Mouse (Mus musculus) erythroblast, embryonic 14.5 days (primary cell): ENCODE data around the gene Scaf1. TPM values are rescaled to one million over a fixed set of nuclear protein-coding genes. Genes with fewer than 3 reads are reported as not detected.

Experiments used
- H3K27me3 ChIP-seq: 2 replicates; pipeline ENCODE4 v1.6.1; 2012; ENCODE audit warnings: inconsistent platforms; ENCODE audit not compliant: control insufficient read depth
- H3K36me3 ChIP-seq: 2 replicates; pipeline ENCODE4 v1.6.1; 2012; ENCODE audit warnings: mild to moderate bottlenecking, inconsistent platforms; ENCODE audit not compliant: control insufficient read depth
- H3K4me1 ChIP-seq: 2 replicates; pipeline ENCODE4 v1.6.1; 2012; ENCODE audit warnings: inconsistent platforms; ENCODE audit not compliant: control insufficient read depth
- H3K4me3 ChIP-seq: replicated peaks from 2 replicates; pipeline ENCODE3; 2012; ENCODE audit warnings: moderate library complexity, mild to moderate bottlenecking, inconsistent platforms
- H3K9me3 ChIP-seq: 2 replicates; pipeline ENCODE4 v1.6.1; 2012; ENCODE audit warnings: low read length, inconsistent platforms, mixed read lengths; ENCODE audit not compliant: control insufficient read depth
- GATA1 ChIP-seq: IDR thresholded peaks from 2 replicates; pipeline ENCODE4 v1.6.1; 2012; ENCODE audit warnings: low read length, inconsistent platforms, mixed read lengths
- TAL1 ChIP-seq: IDR thresholded peaks from 3 replicates; pipeline ENCODE4 v1.6.1; 2012; ENCODE audit warnings: low read length, inconsistent platforms, mixed read lengths
- polyA plus RNA-seq: library from polyadenylated mRNA; stranded (reverse); fragments of >175 nt; gene quantifications from 2 replicates; pipeline ENCODE4 v1.2.3, GENCODE M21; 2012

The Scaf1 gene
- polyA plus RNA-seq, 1 experiment: 29.6 TPM

DNA sequence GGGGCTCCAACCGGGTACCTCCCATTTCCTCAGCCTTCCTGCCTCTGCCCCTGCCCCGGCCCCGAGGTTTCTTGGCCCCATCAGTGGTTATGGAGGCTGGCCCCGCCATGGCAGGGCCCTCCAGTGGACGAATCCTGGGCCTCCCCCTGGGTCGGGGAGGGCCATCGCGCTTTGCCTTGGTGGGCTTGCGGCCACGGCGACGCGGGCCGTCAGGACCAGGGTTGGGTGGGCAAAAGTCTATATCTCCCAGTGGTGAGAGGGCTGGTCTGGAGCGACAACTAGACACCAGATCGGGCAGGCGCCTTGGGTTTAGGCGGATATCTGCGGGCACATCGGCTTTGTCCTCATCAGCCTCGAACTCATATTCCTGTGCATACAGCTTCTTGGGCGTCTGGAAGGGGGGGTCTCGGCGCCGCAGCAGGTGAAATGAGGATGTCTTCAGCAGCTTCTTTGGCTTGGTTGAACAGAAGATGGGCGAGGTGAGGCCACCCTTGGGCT is 30.7 kb upstream of the Scaf1 start:
- Histone ChIP-seq H3K4me3 (no peak overlapping the region), H3K27me3 (no peaks in the 10 kb centered on the region), H3K4me1 (peaks cover 13% of the 10 kb centered on the region), H3K36me3 (peaks cover 79% of the 10 kb centered on the region), H3K9me3 (no peaks in the 10 kb centered on the region)
- TF ChIP-seq TAL1 (no peak), GATA1 (no peak)

DNA sequence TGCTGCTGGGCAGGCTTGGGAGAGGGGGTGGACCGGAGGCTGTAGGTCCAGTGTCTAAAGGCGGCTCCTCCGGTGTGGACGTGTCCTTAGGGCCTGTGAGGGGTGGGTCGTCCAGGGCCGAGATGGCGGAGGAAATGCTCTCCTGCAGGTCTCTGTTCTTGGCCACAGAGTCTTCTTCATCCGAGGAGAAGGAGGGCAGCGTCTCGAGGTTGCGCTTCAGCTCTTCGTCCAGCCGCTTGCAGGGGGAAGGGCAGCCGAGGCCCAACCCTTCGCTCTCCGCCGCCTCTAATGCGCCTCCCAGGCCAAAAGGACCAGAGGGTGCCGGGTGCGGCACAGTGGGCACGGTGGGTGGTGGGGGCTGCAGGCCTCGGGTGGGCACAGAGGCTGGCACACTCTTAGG is 29.6 kb upstream of the Scaf1 start:
- Histone ChIP-seq H3K4me1 (peaks cover under 1% of the 10 kb centered on the region), H3K4me3 (no peak overlapping the region), H3K9me3 (no peaks in the 10 kb centered on the region), H3K36me3 (peaks cover 90% of the 10 kb centered on the region), H3K27me3 (no peaks in the 10 kb centered on the region)
- TF ChIP-seq TAL1 (no peak), GATA1 (no peak)

DNA sequence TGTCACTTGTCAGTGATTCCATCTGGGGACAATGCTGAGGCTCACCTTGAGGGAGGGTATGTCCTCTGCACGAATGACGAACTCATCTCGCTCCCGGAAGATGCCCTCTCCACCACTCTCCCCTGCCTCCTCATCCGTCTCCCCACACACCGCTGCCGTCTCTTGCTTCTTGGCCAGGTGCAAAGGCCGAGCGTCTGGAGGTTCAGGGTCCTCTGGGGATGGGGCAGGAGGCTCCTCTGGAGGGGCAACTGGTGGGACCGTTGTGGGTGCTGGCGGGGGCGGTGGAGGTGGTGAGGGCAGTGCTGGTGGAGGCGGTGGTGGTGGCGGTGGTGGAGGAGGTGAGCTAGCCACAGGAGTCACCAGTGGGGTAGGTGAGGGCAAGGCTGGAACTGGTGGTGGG is 27.1 kb upstream of the Scaf1 start:
- Histone ChIP-seq H3K4me1 (no peaks in the 10 kb centered on the region), H3K9me3 (no peaks in the 10 kb centered on the region), H3K36me3 (peaks cover 87% of the 10 kb centered on the region), H3K4me3 (no peak overlapping the region), H3K27me3 (no peaks in the 10 kb centered on the region)
- TF ChIP-seq GATA1 (no peak), TAL1 (no peak)

GRCm38 (mm10) chr7:45040851-45041250 is 24.7 kb upstream of the Scaf1 start:
- Histone ChIP-seq H3K4me3 (no peak overlapping the region), H3K27me3 (no peaks in the 10 kb centered on the region), H3K4me1 (peaks cover 2% of the 10 kb centered on the region), H3K9me3 (no peaks in the 10 kb centered on the region), H3K36me3 (peaks cover 79% of the 10 kb centered on the region)
- TF ChIP-seq GATA1 (no peak), TAL1 (no peak)

GRCm38 (mm10) chr7:45038411-45038810 is 22.2 kb upstream of the Scaf1 start:
- H3K4me1 ChIP-seq: peaks cover 2% of the 10 kb centered on the region
- TF ChIP-seq TAL1 (no peak), GATA1 (no peak)
- H3K4me3 ChIP-seq: no peak overlapping the region
- no peaks in the 10 kb centered on the region for H3K9me3 ChIP-seq
- H3K27me3 ChIP-seq: no peaks in the 10 kb centered on the region
- peaks cover 85% of the 10 kb centered on the region for H3K36me3 ChIP-seq

DNA sequence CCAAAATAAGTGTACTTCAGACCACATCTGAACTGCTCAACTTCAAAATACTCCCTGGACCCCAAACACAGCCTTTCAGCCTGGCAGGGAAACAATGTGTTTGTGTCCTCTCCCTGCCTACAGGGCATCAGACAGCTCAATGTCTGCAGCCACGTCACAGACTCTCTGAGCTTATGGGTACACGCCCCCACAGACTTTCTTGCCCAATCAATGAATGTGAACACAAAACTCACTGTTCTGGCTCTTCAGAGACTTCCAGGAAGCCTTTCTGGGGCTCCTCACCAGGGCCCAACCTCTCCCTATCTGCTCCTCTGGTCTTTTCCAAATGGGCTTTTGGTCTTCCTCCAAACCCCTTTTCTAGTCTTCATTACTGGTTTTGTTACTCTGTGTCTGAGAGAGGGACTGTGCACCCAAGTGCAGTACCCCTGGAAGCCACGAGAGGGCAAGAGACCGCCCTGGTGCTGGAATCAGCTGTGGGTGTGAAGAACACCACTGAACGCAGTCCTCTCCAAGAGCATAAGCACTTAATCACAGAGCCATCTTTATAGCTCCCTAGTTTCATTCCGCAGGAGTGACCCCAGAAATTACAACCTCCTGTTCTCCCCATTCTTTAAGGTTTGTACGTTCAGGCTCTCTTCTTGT is 21.7 kb upstream of the Scaf1 start:
- peaks cover 2% of the 10 kb centered on the region for H3K4me1 ChIP-seq
- TF ChIP-seq TAL1: no peak
- TF ChIP-seq GATA1: no peak
- H3K9me3 ChIP-seq: no peaks in the 10 kb centered on the region
- H3K4me3 ChIP-seq: no peak overlapping the region
- no peaks in the 10 kb centered on the region for H3K27me3 ChIP-seq
- peaks cover 84% of the 10 kb centered on the region for H3K36me3 ChIP-seq

DNA sequence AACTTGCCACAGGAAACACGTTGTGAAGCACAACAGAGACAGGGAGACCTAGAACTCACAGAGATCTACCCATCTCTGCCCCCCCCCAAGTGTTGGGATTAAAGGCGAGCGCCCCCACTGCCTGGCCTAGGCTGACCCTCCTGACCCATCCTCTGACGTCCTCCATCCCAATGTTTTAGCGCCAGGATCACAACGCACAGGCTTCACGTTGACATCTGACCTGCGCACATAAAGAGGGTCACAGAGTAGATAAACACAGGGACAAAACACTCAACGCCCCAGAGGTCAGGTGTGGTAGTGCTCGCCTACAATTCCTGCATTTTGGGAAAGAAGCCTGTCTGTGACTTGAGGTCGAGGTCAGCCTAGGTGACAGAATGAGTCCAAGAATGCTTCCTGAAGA is 20.5 kb upstream of the Scaf1 start:
- Histone ChIP-seq H3K4me3 (no peak overlapping the region), H3K27me3 (no peaks in the 10 kb centered on the region), H3K4me1 (peaks cover 2% of the 10 kb centered on the region), H3K9me3 (no peaks in the 10 kb centered on the region), H3K36me3 (peaks cover 79% of the 10 kb centered on the region)
- TF ChIP-seq GATA1 (no peak), TAL1 (no peak)

DNA sequence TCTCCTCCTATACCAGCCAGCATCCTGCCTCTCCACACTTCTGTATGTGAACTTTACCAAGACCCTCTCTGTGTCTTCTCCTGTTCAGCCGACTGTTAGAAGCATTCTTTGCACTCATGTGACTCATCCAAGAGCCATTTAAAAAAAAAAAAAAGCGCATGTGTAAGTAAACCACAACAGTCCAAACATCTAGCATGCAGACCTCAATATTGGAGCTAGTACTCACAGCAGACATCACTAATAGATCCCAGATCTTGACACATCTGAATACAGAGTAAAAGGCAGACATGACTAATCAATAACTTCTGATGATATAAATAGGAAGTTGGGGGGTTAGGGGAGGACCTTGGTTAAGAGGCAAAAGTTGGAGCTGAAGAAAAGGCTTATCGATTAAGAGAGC is 19.5 kb upstream of the Scaf1 start:
- TF ChIP-seq GATA1 (no peak), TAL1 (no peak)
- no peak overlapping the region for H3K4me3 ChIP-seq
- H3K27me3 ChIP-seq: no peaks in the 10 kb centered on the region
- H3K36me3 ChIP-seq: peaks cover 79% of the 10 kb centered on the region
- no peaks in the 10 kb centered on the region for H3K9me3 ChIP-seq
- peaks cover 5% of the 10 kb centered on the region for H3K4me1 ChIP-seq

GRCm38 (mm10) chr7:45033722-45034359 is 17.7 kb upstream of the Scaf1 start:
- H3K4me3 ChIP-seq: no peak overlapping the region
- H3K9me3 ChIP-seq: no peaks in the 10 kb centered on the region
- no peak for TF ChIP-seq TAL1
- no peak for TF ChIP-seq GATA1
- no peaks in the 10 kb centered on the region for H3K27me3 ChIP-seq
- peaks cover 81% of the 10 kb centered on the region for H3K36me3 ChIP-seq
- H3K4me1 ChIP-seq: peaks cover 22% of the 10 kb centered on the region
